Mouse (Mus musculus) bone marrow macrophage, adult 2 months (primary cell): Measurements from ENCODE around the gene Tbc1d8.

Experiments
- CTCF ChIP-seq: IDR thresholded peaks from 2 replicates; pipeline ENCODE4 v1.5.1; 2012; ENCODE audit warnings: low read depth, mild to moderate bottlenecking, low read length, moderate library complexity
- POLR2A ChIP-seq: IDR thresholded peaks from 2 replicates; pipeline ENCODE4 v1.6.1; 2012; ENCODE audit warnings: mild to moderate bottlenecking, low read depth, low read length, borderline replicate concordance

- peak; percentile 79 for TF ChIP-seq CTCF
- TF ChIP-seq POLR2A: no peak
Measured at GRCm38 (mm10) chr1:39392189-39392588, 86.4 kb downstream of the Tbc1d8 start.
